Mouse (Mus musculus): Measurements from ENCODE around the gene Arid5b. TPM values are rescaled to one million over a fixed set of nuclear protein-coding genes. Genes with fewer than 3 reads are reported as not detected.

Arid5b gene
- polyA plus RNA-seq, 1 experiment: 14.3 TPM

- H3K4me1 ChIP-seq (ENCODE audit: control insufficient read depth, insufficient read depth, low read length): peaks cover 2% of the 10 kb centered on the region; the same call in 1 of the 2 replicates
Observed at GRCm38 (mm10) chr10:68081712-68082111, 196.8 kb downstream of the Arid5b start.

DNA sequence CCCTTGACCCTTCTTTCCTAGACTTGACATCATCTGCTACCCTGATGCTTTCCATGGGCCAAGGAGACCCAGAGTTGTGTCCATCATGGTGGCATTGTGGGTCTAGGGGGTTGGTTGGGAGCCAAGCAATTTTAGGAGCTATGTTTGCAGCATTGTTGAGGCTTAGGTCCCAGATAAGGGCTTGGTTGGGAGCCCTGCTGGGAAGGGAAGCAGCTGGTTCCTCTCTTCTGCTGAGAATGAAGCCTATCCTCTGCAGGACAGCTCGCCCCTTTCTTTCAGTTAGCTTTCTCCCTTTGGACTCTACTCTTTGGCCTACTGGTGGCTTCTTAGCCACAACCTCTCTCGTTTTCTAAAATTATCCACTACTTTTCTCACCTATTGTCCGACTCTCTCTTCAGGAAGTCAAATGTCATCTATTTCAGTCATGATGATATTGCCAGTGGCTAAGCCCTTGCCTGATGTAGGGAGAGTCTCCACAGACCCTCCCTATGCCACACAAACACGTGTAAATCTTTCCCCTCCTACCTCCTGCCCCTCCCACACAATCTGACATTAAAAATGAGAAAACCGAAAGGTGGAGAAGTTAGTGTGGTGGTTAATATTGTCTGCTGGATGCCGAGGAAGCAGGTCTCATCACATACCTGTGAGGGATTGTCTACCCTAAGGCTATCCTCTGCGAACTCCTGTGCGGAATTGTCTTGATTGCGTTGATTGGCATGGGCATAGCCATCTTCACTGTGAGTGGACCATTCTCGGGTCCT lies 198.4 kb downstream of the Arid5b start:
- no peak overlapping the region for H3K27ac ChIP-seq (ENCODE audit: control insufficient read depth, insufficient read depth, low read depth, low read length, poor library complexity)
- 57% methylated on average over 10 of the region's 10 CpGs for WGBS
- TF ChIP-seq CTCF (IDR thresholded peaks at IDR 0.05; ENCODE audit: control insufficient read depth, insufficient read depth, low read length) (no peak), POLR2A (IDR thresholded peaks at IDR 0.05; ENCODE audit: borderline replicate concordance, control insufficient read depth, low read depth, low read length) (no peak)
- no peak overlapping the region for H3K4me3 ChIP-seq (replicated peaks; ENCODE audit: control insufficient read depth, low read depth, low read length)
- peaks cover 2% of the 10 kb centered on the region; the same call in 1 of the 2 replicates for H3K4me1 ChIP-seq (ENCODE audit: control insufficient read depth, insufficient read depth, low read length)

More at GRCm38 (mm10) chr10:68081712-68082111, 196.8 kb downstream of the Arid5b start:
- TF ChIP-seq CTCF (IDR thresholded peaks at IDR 0.05; ENCODE audit: control insufficient read depth, insufficient read depth, low read length) (no peak), POLR2A (IDR thresholded peaks at IDR 0.05; ENCODE audit: borderline replicate concordance, control insufficient read depth, low read depth, low read length) (no peak)
- 31% methylated on average over 6 of the region's 6 CpGs for WGBS
- Histone ChIP-seq H3K4me3 (replicated peaks; ENCODE audit: control insufficient read depth, low read depth, low read length) (no peak overlapping the region), H3K27ac (ENCODE audit: control insufficient read depth, insufficient read depth, low read depth, low read length, poor library complexity) (no peak overlapping the region)

DNA sequence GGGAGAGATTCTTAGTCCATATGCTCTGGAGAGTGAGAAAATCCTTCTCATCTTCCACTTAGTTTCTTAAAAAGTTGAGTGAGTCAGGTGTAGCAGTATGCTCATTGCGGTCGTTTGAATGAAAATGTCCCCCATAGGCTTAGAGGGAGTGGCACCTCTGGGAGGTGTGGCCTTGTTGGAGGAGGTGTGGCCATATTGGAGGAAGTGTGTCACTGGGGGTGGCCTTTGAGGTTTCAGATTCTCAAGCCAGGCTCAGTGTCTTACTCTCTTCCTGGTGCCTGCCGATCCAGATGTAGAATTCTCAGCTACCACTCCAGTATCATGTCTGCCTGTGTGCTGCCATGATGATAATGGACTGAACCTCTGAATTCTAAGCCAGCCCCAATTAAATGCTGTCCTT lies 199.8 kb downstream of the Arid5b start:
- peaks cover 2% of the 10 kb centered on the region; the same call in 1 of the 2 replicates for H3K4me1 ChIP-seq (ENCODE audit: control insufficient read depth, insufficient read depth, low read length)
- 84% methylated on average over 3 of the region's 3 CpGs for WGBS
- H3K27ac ChIP-seq (ENCODE audit: control insufficient read depth, insufficient read depth, low read depth, low read length, poor library complexity): no peak overlapping the region
- TF ChIP-seq POLR2A (IDR thresholded peaks at IDR 0.05; ENCODE audit: borderline replicate concordance, control insufficient read depth, low read depth, low read length): no peak
- no peak for TF ChIP-seq CTCF (IDR thresholded peaks at IDR 0.05; ENCODE audit: control insufficient read depth, insufficient read depth, low read length)
- no peak overlapping the region for H3K4me3 ChIP-seq (replicated peaks; ENCODE audit: control insufficient read depth, low read depth, low read length)

DNA sequence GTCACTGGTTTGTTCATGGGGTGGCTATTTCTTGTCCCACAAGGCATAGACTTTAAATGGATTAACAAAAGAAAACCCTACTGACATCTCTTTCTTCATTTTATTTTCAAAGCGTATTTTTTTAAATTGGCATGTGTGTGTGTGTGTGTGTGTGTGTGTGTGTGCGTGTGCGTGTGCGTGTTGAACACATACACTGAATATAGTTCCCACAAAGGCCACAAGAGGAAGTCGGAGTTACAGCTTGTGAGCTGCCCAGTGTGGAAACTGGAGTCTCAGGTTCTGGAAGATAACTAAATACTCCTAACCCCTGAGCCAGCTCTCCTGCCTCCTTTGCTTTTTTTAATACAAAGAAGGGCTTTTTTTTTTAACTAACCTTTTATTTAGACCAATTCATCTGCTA lies 203.4 kb downstream of the Arid5b start:
- no peak overlapping the region for H3K27ac ChIP-seq (ENCODE audit: control insufficient read depth, insufficient read depth, low read depth, low read length, poor library complexity)
- H3K4me1 ChIP-seq (ENCODE audit: control insufficient read depth, insufficient read depth, low read length): peaks cover 1% of the 10 kb centered on the region; the same call in 1 of the 2 replicates
- H3K4me3 ChIP-seq (replicated peaks; ENCODE audit: control insufficient read depth, low read depth, low read length): no peak overlapping the region
- 14% methylated on average over 5 of the region's 5 CpGs for WGBS
- TF ChIP-seq CTCF (IDR thresholded peaks at IDR 0.05; ENCODE audit: control insufficient read depth, insufficient read depth, low read length) (no peak), POLR2A (IDR thresholded peaks at IDR 0.05; ENCODE audit: borderline replicate concordance, control insufficient read depth, low read depth, low read length) (no peak)

DNA sequence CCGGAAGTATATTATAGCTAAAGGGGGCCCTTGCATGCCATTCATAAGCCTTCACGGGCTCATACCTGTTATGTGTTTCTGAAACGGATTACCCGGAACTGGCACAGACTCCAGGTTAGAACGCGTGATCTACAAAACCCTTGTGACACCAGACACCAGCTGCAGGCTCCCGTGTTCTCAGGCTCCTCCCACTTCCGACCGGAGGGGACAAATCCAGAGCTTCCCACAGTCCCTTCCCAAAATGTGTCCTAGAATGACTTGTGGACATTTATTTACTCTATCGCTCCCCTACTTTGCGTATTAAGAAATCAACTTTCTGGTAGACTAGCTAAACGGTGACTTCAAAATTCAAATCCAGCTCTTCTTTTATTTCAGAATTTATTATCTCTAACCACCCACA lies 204.2 kb downstream of the Arid5b start:
- Histone ChIP-seq H3K4me1 (ENCODE audit: control insufficient read depth, insufficient read depth, low read length) (peaks cover 1% of the 10 kb centered on the region; the same call in 1 of the 2 replicates), H3K27ac (ENCODE audit: control insufficient read depth, insufficient read depth, low read depth, low read length, poor library complexity) (no peak overlapping the region), H3K4me3 (replicated peaks; ENCODE audit: control insufficient read depth, low read depth, low read length) (no peak overlapping the region)
- 89% methylated on average over 12 of the region's 12 CpGs for WGBS
- TF ChIP-seq CTCF (IDR thresholded peaks at IDR 0.05; ENCODE audit: control insufficient read depth, insufficient read depth, low read length) (no peak), POLR2A (IDR thresholded peaks at IDR 0.05; ENCODE audit: borderline replicate concordance, control insufficient read depth, low read depth, low read length) (no peak)

- 80% methylated on average over 4 of the region's 4 CpGs for WGBS
- H3K4me3 ChIP-seq (replicated peaks; ENCODE audit: control insufficient read depth, low read depth, low read length): no peak overlapping the region
- peaks cover 1% of the 10 kb centered on the region; the same call in 1 of the 2 replicates for H3K4me1 ChIP-seq (ENCODE audit: control insufficient read depth, insufficient read depth, low read length)
- no peak overlapping the region for H3K27ac ChIP-seq (ENCODE audit: control insufficient read depth, insufficient read depth, low read depth, low read length, poor library complexity)
- TF ChIP-seq POLR2A (IDR thresholded peaks at IDR 0.05; ENCODE audit: borderline replicate concordance, control insufficient read depth, low read depth, low read length) (no peak), CTCF (IDR thresholded peaks at IDR 0.05; ENCODE audit: control insufficient read depth, insufficient read depth, low read length) (no peak)
Observed at GRCm38 (mm10) chr10:68072626-68073025, 205.9 kb downstream of the Arid5b start.

DNA sequence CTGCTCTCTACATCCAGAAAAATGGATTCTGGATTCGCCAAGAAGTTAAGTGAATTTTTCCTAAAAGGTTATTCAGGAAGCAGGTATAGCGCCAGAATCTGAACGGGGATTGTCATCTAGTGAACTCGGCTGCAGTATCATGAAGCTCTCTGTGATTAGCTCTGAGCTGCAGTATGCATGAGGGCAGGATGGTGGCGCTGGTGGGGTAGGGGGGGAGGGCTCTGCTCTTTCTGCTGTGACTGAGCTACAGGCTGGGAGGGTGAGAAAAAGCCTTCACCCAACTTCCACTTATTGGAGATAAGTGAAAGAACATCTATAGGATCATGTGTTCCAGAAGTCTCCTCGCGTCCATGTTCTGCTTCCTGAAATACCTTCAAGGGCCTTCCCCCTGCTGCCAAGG lies 207.5 kb downstream of the Arid5b start:
- H3K4me1 ChIP-seq (ENCODE audit: control insufficient read depth, insufficient read depth, low read length): peaks cover 1% of the 10 kb centered on the region; the same call in 1 of the 2 replicates
- 79% methylated on average over 7 of the region's 7 CpGs for WGBS
- TF ChIP-seq CTCF (IDR thresholded peaks at IDR 0.05; ENCODE audit: control insufficient read depth, insufficient read depth, low read length) (no peak), POLR2A (IDR thresholded peaks at IDR 0.05; ENCODE audit: borderline replicate concordance, control insufficient read depth, low read depth, low read length) (no peak)
- H3K4me3 ChIP-seq (replicated peaks; ENCODE audit: control insufficient read depth, low read depth, low read length): no peak overlapping the region
- H3K27ac ChIP-seq (ENCODE audit: control insufficient read depth, insufficient read depth, low read depth, low read length, poor library complexity): no peak overlapping the region

DNA sequence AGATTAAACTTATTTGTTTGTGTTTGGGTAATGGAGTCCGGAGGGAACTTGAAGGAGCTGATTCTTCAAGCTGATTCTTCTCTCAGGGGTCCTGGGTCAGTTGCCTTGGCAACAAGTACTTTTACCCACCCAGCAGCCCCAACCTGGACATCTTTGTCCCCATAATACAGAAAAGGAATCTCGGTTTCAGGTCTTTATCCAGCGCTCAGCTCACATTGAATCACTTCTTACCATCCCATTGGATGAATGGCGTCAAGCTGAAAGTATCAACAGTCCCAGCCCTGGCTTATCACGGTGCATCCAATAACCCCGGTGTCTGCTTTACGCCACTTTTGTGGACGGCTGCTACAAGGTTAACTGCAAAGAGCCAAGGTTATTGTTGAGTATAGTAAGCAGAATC lies 210.1 kb downstream of the Arid5b start:
- TF ChIP-seq POLR2A (IDR thresholded peaks at IDR 0.05; ENCODE audit: borderline replicate concordance, control insufficient read depth, low read depth, low read length) (no peak), CTCF (IDR thresholded peaks at IDR 0.05; ENCODE audit: control insufficient read depth, insufficient read depth, low read length) (no peak)
- Histone ChIP-seq H3K27ac (ENCODE audit: control insufficient read depth, insufficient read depth, low read depth, low read length, poor library complexity) (no peak overlapping the region), H3K4me3 (replicated peaks; ENCODE audit: control insufficient read depth, low read depth, low read length) (no peak overlapping the region), H3K4me1 (ENCODE audit: control insufficient read depth, insufficient read depth, low read length) (peaks cover 1% of the 10 kb centered on the region)
- WGBS: 87% methylated on average over 8 of the region's 8 CpGs
